Mouse (Mus musculus) C3H10T1/2 (cell line): ENCODE data around the gene Capn7. TPM values are rescaled to one million over a fixed set of nuclear protein-coding genes. Genes with fewer than 3 reads are reported as not detected.

Experiments
- polyA plus RNA-seq, 2 experiments: library from polyadenylated mRNA; unstranded; fragments of >200 nt; fragmentation: generic; extraction: Trizol; gene quantifications; one replicate each; pipeline ENCODE4 v1.2.1; 2012; ENCODE audit warnings: missing spikeins in 2 of 2

Gene Capn7
- polyA plus RNA-seq = 1 to 10 TPM in 1 of 2 experiments, under 1 TPM in 1; 0.25 to 5.8 TPM

DNA sequence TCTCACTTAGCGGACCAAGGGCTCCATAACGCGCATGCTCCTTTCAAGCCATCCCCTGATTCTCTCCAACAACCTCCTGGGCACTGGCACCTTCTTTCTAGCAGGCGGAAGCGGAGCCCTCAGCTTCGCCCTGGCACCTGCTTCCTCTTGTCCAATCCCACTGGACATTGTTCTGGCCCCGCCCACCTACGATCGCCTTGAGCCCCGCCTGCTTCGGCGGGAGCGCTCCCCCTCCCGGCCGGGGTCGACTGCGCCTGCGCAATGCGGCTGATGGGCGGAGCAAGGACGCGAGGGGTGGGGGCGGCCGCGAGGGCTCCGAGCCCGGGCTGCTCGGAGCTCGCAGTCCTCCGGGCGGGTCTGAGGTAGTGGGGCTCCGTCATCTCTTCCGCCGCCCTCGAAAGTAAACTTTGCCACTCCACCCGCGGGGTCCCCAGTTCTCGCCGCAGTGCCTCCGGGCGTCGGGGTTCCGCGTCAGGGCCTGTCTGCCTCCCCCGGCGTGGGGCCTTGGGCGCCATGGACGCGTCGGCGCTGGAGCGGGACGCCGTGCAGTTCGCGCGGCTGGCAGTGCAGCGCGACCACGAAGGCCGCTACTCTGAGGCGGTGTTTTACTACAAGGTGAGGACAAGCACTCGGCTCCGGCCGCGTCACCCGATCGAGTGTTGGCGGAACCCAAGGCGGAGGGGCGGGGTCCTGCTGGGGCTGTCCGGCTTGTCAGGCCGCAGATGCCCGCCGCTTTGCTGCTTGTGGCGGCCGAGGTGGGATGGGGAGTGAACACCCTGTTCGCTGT lies at the start of gene Capn7:
TSS of gene Capn7 (plus strand) at position 270 of the 787 bp plus-strand sequence.

GRCm38 (mm10) chr14:31323849-31324792 lies 12.3 kb upstream of the Capn7 start, which contains the start of gene Dnah1:
Dnah1 (minus strand) TSS chr14:31323896.

Other genes with a start within 250 kb of the Capn7 start
- gene Smim4, start 207.7 kb upstream of the Capn7 start, polyA plus RNA-seq = 10 to 100 TPM; 53.9 to 87.6 TPM
- gene Nt5dc2, start 205.6 kb upstream of the Capn7 start, polyA plus RNA-seq = 100 to 1,000 TPM; 119 to 155 TPM
- gene Stab1, start 168.0 kb upstream of the Capn7 start, polyA plus RNA-seq = under 1 TPM; 0.18 to 0.72 TPM
- 10 to 100 TPM in 1 of 2 experiments, 1 to 10 TPM in 1; 5.0 to 10.6 TPM for gene Tnnc1, start 128.3 kb upstream of the Capn7 start, polyA plus RNA-seq
- gene Nisch, start 119.7 kb upstream of the Capn7 start, polyA plus RNA-seq = 100 to 1,000 TPM in 1 of 2 experiments, 10 to 100 TPM in 1; 61.9 to 240 TPM
- under 1 TPM; under 0.01 to 0.34 TPM for gene Sema3g, start 118.8 kb upstream of the Capn7 start, polyA plus RNA-seq
- 1 to 10 TPM; 1.4 to 5.0 TPM for gene Phf7, start 85.3 kb upstream of the Capn7 start, polyA plus RNA-seq
- gene Bap1, start 85.2 kb upstream of the Capn7 start, polyA plus RNA-seq = 10 to 100 TPM; 15.3 to 31.4 TPM
- gene Dnah1, start 12.7 kb upstream of the Capn7 start, polyA plus RNA-seq = under 1 TPM in 1 of 2 experiments, not detected in 1; under 0.01 TPM
- gene Sh3bp5, start 99.4 kb downstream of the Capn7 start, polyA plus RNA-seq = 10 to 100 TPM in 1 of 2 experiments, 1 to 10 TPM in 1; 1.8 to 20.6 TPM
- 1 to 10 TPM; 1.1 to 6.3 TPM for gene Eaf1, start 157.8 kb downstream of the Capn7 start, polyA plus RNA-seq
- 10 to 100 TPM in 1 of 2 experiments, 1 to 10 TPM in 1; 1.2 to 11.4 TPM for gene Mettl6, start 158.4 kb downstream of the Capn7 start, polyA plus RNA-seq